ENCODE assay signal across 8 mouse cellular contexts in the genomic region with DNA sequence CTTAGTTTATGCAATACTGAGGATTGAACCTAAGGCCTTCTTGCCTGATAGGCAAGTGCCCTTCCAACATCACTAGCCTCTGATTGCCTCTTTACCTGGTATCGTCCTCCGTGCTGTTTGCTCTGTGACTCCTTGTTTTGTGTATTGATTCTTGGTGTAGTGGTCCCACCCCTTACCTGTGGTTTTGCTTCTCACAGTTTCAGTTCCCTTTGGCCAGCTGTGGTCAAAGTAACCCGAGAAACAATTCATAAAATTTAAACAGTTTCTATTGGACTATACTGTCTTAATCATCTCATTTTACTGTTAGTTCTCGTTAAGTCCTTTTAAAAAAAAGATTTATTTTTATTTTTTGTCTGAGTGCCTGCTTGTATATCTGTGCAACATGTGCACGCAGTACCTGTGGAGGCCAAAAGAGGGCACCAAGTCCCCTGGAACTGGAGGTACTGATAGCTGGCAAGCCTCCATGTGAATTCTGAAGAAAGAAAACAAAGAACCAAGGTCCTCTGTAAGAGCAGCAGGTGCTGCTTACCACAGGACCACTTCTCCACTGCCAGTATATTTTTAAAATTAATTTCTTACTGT.
DNase-seq lines count a peak whose midpoint lies in the region; ATAC-seq lines count a peak whose summit lies in the region.

No protein-coding gene starts in this region.

- H3K4me3 ChIP-seq in forebrain, embryonic 10.5 days: no peak overlapping the region
- no peak overlapping the region for H3K4me3 ChIP-seq in midbrain, embryonic 14.5 days (replicated peaks; ENCODE audit: low read depth, low read length)

- H3K4me2 ChIP-seq in midbrain, embryonic 14.5 days (ENCODE audit: low read length): no peak overlapping the region

- no peak overlapping the region for H3K27ac ChIP-seq in forebrain, embryonic 10.5 days
- no peak overlapping the region for H3K27ac ChIP-seq in midbrain, embryonic 14.5 days (replicated peaks; ENCODE audit: low read depth, low read length)

- H3K27me3 ChIP-seq in forebrain, embryonic 10.5 days (ENCODE audit: poor library complexity, severe bottlenecking): no peaks in the 10 kb centered on the region
- no peaks in the 10 kb centered on the region for H3K27me3 ChIP-seq in midbrain, embryonic 14.5 days (ENCODE audit: control insufficient read depth, insufficient read depth, low read length)

- no peaks in the 10 kb centered on the region for H3K9me3 ChIP-seq in forebrain, embryonic 10.5 days
- no peaks in the 10 kb centered on the region for H3K9me3 ChIP-seq in midbrain, embryonic 14.5 days (ENCODE audit: control insufficient read depth, low read length)

- peak; percentile 8 to 43 for DNase-seq in cerebellum, postnatal 25 days
- DNase-seq in right cerebral cortex, postnatal 4 days: peak; percentile 62
- no peak for DNase-seq in right cerebral cortex, postnatal 25 days
- DNase-seq in forebrain, embryonic 10.5 days (ENCODE audit: extremely low spot score, low spot score): peak; percentile 30
- peak; percentile 7 for DNase-seq in layer of hippocampus, adult 9-11 months
- peak; percentile 75 for DNase-seq in midbrain, embryonic 14.5 days

- no peak overlapping the region for H3K9ac ChIP-seq in midbrain, embryonic 14.5 days (replicated peaks; ENCODE audit: low read length)

- no peaks in the 10 kb centered on the region for H3K36me3 ChIP-seq in forebrain, embryonic 10.5 days (replicated peaks)
- H3K36me3 ChIP-seq in midbrain, embryonic 14.5 days (ENCODE audit: control insufficient read depth, insufficient read depth, low read length): no peaks in the 10 kb centered on the region

- peaks cover 5% of the 10 kb centered on the region; the same call in 1 of the 2 replicates for H3K4me1 ChIP-seq in forebrain, embryonic 10.5 days
- no peaks in the 10 kb centered on the region for H3K4me1 ChIP-seq in midbrain, embryonic 14.5 days (ENCODE audit: control insufficient read depth, insufficient read depth, low read length)

- no peak for ATAC-seq in cerebellum, adult (ENCODE audit: insufficient number of reproducible peaks, low FRiP score, low TSS enrichment)
- ATAC-seq in midbrain, embryonic 14.5 days (ENCODE audit: low FRiP score, low TSS enrichment): no peak
- ATAC-seq in activated CD4-positive, CD25-positive, alpha-beta regulatory T cell, adult 4 months: no peak

- WGBS in forebrain, embryonic 10.5 days: 67% methylated on average over 5 of the region's 5 CpGs
- WGBS in midbrain, embryonic 14.5 days: 69% methylated on average over 5 of the region's 5 CpGs
